Mouse (Mus musculus) forelimb bud, embryonic 11.5 days (tissue): ENCODE measurements around the gene Phf5a.

Source experiments
- DNase-seq: peaks from one replicate; pipeline ENCODE4 v3.0.0-alpha.2; 2012; ENCODE audit warnings: low read depth, low spot score

Phf5a gene

DNA sequence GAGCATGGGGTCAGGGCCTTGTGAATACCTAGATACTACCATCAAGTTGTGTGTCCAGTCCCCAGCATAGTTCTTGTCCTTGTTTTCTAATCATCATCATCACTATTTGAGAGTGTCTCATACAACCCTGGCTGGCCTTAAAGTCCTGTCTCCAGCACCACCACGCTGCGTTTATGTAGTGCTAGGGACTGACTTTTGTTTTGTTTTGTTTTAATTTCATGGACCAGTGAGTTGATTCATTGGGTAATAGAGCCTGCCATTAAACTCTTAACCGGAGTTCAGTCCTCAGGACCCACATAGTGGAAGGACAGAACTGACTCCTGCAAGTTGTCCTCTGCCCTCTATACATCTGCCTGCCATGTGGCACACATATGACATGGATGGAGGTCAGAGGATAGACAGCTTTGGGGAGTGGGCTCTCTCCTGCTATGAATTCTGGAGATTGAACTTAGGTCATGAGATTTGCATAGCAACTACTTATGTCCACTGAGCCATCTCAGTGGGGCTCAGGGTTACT is 13.8 kb upstream of the Phf5a start:
- no peak for DNase-seq

DNA sequence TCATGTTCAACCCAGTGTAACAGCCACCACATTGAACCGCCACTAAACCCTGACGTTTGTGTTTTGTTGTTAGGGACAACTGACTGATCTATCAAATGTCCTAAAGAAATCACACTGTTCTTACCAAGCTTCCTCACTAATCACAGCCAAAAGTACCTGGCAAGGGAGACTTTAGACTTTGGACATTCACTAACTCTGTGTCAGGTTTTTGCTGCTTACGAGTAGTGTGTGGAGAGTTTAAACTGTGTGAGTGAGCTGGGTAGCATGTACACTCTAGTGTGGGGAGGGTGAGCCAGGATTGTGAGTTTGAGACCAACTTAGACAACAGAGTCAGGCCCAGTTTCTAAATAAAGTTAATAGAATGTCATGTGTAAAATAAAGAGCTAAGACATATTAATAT is 10.6 kb upstream of the Phf5a start:
- no peak for DNase-seq

DNA sequence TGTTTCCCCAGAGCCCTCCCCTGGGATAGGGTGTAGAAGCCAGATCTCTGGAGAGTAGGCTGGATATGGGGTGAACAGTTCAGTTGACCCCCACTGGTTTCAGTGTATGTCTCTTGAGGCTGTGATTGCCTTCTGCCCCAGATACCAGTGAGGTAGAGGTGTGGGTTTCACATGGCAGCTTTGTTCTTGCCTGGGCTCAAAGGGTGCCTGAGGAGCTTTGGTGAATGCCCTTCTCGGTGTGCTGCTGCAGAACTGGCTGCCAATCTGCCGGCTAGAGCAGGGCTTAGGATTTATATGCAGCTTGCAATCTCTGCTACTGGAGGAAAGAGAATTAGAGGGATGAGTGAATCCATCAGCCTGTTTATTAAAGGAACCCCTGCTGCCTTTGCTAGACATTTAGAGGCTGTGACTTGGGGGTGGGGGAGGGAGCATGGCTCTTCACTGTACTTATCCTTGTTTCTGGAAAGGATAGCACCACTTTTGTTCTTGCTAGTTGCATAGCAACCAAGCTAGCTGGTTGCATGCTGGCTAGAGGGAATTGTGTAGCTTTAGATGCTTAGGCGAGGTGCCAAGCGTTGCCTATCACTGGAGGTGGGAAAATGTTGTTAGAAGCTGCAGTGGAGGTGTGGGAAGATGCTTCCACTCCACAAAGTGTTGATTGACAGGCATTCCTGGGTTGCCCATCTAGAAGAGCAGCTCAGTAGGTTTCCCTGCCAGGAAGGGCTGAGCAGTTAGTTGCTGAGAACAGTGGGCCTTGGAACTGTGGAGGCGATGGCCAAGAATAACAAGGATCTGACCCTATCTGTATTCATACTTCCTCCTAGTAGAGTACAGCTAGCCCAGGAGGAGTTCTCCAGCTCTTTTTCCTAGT is 8.1 kb upstream of the Phf5a start:
- no peak for DNase-seq

DNA sequence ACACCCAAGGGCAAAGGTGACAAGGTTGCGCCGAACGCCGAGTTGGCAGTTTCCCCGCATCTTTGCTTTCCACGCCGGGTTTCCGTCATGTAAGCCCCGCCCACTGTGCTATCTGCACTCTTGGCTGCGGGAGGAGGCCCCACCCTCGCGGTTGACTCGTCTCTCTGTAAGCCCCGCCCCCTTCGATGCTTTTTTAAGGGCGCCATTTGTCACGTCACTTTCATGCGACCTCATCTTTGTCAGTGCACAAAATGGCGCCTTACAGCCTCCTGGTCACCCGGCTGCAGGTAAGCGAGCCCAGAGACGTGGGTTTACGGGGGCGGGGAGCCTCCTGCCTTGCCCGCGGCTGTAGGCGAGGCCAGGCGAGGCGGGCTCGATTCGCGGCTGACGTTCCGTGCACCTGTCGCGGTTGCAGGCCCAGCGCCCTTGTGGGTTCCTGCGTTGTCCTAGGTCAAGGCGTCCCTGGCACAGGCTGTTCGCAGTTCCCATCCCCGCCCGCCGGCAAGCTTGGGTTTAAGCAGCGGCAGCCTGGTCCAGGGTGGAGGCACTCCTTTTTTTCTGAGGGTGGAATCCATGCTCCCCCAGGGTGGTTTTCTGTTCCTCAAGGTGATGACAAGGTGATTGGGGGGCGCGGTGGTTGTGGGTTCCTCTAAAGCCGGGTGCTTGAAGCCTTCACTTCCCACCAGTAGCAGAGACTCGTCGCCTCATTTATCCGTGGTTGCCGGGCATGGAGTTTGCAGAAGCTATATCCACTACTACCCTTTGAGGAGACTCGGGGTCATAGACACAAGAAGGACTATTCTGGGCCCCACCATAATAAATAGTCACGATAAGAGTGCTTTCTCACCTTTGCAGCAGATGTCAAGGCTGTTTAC is 788 bp upstream of the Phf5a start, which contains the start of gene Aco2:
Gene Aco2 (plus strand): TSS at position 48 of the 875 bp plus-strand sequence.
- peak; percentile 98 for DNase-seq

DNA sequence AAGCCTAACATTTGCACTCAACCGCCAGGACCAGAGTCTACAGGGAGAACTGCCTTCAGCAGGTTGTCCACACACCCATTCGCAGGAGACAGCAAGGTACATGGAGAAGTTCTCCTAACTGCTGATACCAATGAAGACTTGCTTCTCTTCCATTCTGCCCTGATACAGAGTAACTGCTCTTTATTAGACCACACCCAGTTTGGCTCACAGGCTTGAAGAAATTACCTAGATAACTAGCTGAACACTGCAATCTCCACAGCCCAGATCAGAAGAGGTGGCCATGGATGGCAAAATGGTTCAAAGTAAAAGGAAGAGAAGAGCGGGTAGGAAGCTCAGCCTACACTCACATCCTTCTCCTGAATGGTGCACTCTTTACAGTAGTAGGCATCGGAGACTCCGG is 1.7 kb downstream of the Phf5a start:
- DNase-seq, result no peak

DNA sequence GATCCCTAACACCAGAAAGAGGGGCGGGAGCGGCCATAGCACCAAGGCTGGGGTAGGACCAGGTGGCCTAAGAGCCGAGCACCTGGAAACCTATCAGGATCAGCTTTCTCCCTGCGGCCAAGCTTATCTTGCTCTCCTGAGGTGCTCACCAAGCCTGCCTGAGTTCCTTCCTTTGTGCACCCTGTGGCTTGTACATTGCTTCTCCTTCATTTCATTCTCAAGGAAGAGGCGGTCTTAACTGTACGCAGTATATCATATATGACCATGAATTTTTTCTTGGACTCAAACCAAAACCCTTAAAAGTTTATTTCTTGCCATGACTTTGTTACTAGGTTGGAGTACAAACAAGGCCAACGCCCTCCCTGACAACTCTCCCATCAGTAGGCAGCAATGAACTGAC is 7.5 kb downstream of the Phf5a start:
- DNase-seq, result no peak

DNA sequence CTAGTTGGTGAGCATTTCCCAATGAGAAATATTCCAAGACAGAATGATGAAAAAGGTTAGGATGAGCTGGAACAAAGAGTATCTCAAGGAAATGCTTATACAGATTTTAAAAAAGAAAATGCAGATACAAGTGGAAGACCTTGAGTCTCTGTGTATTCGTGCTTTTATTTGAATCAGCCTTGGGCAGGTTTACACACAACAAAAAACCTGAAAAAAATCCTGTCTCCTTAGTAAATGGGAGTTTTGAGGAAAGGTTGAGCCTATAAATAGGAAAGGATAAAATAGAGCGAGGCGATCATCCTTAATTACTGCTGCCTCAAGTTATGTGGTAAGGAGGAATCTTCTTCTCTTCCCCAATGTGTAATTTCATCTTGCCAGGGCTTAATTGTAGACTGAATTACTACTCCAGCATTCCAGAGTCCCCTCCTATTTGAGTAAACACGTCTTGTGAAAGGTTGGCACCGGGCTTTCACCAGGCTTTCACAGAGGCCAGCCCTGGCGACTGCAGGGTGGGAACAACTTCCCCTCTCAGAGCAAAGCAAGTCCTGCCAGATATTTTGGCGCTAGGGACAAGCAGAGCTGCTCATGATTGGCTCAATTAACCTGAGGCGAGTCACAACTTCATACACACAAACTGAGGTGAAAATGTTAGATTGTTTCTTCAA is 11.1 kb downstream of the Phf5a start:
- DNase-seq, result no peak

DNA sequence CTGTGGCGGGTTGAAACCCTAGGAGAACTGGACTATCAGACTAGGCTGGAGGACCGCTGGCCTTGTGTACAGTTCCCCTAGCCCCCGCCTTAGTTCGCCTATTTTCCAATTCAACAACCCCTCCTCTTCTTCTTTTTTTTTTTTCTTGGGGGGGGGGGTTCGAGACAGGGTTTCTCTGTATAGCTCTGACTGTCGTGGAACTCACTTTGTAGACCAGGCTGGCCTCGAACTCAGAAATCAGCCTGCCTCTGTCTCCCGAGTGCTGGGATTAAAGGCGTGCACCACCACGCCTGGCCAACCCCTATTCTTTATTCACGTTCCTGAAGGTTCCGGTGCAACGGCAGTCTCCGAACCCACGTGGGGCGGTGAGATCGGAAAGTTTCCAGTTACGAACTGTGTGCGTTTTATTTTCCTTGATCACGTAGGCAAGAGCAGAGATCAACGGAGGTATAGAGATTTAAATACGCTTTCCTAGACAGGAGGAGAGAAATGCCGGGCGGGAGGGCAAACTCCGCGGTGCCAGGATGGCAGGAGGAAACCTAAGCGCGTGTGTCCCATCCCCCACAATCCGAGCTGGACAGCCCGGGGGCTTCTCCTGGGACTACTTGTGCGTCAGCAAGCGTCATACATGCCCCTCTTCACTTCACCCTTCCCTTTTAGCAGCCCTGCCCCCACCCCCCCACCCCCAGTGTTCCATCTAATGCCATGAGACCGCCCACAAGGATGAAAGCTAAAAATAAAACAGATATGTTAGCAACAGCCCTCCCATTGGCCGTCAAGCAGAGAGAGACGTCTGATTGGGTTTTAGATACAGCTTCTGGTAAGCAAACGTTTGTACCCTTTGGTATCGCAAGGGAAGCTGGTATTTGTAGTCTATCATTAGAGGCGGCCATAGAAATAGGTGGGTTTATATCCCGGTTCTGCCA is 12.1 kb downstream of the Phf5a start:
- peak; percentile 85 for DNase-seq

DNA sequence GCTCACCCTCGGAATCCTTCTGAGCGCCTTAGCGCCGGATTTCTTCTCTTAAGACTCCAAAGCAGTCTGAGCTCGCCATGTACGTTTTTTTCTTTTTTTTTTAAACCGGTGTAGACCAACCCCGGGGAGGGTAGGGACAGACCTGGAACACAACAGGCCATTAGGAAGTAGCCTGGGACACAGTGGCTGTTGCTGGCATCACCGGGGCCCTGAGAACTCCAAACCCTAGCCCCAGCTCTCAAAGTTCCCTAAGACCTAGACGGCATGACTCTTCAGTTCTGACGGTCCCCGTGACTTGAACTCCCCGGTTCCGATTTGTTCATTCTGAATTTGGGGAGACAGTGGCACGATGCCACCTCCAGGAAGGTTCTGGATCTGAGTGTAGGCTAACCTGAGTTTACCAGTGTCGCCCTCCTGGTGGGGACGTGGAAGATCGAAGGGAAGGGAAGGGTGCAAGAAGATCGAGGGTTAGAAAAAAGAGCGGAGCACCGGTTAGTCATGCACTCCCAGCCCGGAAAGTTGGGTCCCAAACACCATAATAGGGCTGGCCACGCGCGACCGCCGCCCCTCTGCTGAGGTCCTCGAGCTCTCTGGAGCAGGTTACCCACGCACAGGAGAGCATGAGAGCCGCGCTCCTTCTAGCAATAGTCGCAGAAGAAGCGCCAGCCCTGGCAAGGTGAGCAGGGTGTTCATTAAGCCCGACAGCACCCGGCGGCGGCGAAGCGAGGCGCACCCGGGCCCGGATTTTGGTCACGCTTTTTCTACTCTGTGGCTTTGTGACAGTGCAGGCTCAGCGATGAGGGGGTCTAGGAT is 13.0 kb downstream of the Phf5a start, which contains the start of gene Tob2:
Gene Tob2 (minus strand): TSS at position 280 of the 813 bp plus-strand sequence.
- peak; percentile 29 for DNase-seq

DNA sequence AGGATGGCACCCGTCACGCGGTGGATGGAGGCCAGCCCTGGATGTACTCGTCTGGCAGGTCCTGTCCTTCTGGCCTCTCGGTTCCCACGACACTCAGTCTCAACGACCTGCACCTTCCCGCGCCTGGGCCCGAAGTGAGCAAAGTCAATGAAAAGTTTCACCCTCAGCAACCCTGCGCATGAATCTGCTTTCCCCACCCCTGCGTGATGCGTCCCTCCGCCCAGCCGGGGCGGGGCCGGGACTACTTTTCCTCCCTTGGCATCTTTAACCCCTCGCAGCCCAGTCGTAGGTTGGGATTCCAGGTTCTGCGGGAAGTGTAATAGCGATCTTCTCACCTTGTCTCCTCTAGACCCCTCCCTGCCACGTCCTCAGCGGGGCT is 13.6 kb downstream of the Phf5a start:
- DNase-seq, result peak; percentile 92

DNA sequence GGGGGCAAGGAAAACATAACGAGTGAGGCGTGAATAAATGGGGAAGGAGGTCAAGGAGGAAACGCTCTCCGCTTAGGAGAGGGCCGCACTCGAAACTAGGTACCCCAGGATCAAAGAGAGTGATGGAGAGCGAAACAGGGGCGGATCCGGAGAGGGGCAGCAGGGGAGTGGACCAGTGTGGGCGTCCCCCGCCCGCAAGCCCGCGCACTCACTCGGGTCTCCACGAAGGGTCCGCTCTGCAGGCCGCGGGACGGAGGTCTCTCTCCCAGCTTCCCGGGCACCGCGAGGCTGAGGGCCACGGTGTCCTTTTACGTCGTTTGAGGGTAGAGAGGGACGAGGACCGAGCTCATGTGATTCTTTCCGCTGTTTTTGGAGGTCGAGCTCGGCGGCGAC is 14.0 kb downstream of the Phf5a start:
- DNase-seq, result peak; percentile 61

DNA sequence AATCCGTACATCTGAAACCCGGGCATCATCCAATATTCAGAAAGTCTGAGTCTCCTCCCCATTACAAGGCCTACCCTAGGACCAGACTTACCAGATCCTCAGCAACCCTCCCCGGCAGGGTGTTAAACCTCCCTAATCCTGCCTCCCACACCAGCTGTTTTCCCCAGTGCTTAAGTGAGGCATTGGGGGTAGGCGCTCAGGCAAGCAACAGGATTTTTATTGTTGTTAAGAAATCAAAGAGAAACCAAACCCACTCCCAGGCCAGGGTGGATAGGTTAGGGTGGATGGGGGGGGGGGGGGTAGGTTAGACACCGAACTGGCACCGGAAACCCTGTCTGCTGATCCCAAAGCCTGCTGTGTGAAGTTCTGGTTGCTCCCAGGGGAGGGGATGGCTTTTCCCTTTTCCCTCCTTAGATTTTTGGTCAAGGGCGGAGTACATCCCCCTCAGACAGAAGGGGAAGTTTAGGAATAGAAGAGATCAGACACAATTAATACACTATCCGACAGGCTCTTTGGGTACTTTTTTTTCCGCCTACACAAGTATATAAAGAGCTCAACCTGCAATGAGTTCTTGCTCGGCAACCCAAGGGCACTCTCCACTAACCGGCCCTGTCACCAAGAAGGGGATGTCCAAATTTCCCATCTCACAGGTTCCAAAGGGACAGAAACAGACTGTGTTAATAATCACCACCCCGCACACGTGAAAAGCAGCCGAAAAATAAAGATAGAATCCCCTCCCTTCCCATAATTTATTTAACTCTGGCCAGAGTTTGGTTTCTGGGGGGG is 14.6 kb downstream of the Phf5a start:
- no peak for DNase-seq

DNA sequence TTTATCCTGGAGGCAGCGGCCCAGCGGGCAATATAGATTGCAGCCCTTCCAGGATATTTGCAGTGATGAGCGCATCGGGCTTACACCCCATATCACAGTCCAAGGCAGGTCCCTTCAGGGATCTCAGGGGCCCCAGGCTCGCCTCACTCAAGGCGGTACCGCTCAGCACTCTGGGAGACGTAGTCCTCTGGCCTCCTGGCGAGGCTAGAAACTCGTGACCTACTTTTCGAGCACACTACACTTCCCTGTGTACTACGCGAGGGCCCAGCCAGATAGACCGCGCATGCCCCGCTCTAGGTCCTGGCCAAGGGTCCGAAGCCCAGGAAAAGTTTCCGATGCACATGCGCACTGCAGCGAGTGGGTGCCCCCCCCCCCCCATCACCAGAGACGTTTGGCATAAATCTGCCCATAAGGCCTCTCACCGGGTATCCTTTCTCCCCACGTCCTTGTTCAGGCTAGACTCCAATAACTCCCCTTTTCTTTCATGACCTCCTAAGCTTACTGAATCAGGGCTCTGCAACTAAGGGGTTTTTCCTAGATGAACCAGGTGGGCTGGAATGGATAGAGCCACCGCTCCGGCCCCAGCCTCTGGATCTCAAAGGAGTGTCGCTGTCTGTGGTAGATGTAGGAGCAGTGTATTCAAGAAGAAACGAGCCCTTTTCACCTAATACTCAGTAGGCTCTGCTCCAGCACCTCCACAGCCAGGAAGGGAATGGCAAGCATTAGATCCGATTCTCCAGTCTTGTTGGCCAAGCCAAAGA is 15.5 kb downstream of the Phf5a start:
- peak; percentile 90 for DNase-seq

DNA sequence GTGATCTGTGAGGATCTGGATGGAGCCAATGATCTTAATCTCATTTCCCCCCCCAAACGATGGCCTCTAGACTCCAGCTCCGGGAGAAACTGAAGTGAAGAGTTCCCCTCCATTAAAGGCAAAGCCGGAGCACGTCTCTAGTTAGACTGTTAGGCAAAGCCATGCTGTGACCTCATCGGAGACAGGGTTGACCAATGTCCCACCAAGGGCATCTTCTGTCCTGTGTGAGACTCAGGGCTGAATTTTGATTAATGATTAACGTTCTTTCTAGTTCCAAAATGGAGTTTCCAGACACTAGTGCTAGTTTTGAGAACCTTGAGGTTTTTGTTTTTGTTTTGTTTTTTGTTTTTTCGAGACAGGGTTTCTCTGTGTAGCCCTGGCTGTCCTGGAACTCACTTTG is 18.6 kb downstream of the Phf5a start:
- no peak for DNase-seq

DNA sequence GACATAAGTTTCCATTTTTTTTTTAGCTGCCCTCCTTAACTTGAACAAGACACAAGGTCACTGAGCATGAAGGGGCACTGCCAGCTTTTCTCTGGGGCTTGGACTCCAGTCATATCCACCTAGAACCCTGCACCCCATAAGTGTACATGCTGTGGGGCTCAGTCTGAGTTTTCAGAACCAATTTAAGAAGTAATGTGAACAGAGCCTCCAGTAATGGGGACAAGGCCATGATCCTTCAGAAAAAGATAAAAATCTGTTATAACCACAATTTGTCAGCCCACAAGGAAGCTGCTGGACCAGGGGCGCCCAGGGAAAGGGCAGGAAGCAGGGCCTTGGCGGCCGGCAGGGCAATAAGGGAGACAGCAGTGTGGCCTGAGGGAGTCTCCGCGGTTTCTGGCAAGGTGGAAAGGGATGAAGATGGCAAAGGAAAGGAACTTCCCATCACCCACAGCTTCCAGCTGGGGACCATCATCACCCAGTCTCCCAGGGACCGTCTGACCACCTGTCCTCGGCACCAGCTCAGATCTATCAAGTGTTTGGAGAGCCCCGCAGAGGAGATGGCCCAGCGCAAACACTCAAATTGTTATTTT is 19.2 kb downstream of the Phf5a start:
- no peak for DNase-seq

DNA sequence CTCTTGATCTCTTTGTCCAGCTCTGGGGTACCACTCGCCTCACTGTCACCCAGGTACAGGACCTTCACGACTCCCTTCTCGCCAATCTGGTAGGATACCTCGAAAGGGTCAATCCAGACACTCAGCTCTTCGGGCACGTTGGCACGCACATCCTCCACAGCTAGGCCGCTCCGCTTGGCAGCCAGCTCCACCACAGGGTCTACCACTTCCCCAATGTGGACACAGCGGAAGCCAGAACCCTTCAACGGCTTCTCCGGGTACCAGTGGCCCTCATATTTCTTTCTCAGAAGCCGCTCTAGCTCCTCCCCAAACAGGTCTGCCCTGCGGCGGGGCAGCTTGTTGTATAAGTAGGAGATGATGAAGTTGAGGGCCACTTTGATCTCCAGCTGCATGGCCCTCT is 20.3 kb downstream of the Phf5a start:
- no peak for DNase-seq

DNA sequence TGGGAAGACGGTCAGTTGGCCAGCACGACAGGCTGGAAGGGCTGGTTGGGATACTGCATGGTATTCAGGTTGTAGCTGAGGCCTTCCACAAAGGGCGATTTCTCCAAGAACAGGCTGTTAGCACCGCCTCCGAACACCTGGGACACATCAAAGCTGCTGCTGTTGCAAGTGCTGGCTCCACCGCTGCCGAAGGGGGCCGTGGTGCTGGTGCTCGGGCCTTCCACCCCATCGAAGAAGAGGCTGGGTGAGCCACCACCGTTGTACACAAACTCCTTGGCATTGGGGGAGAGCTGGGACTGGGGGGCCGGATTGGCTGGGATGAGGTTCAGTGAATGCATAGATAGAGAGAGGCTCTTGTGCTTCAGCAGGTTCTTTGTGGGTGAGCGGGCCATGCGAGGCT is 21.0 kb downstream of the Phf5a start:
- DNase-seq, result no peak

DNA sequence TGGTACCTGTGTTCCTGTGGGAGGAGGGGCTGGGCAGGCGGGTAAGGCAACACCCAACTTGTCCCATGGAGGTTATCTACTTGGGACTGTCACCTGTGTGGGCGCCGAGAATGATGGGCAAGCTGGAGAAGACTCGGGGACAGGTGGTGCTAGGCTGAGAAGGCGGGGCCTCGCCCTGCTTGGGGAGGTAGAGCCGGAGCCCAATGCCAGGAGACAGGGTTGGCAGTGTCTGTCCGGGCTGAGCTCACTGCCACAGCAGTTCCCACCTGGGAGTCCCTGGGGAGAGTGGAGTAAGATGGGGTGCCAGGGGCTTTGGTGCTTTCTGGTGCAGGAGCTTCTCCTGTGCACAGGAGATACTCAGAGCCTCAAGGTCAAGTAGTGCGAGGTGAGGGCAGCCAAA is 22.6 kb downstream of the Phf5a start:
- DNase-seq, result no peak
